Mouse (Mus musculus) kidney, embryonic 14.5 days (tissue): Measurements from ENCODE around the gene Zic5. TPM values are rescaled to one million over a fixed set of nuclear protein-coding genes. Genes with fewer than 3 reads are reported as not detected.

ENCODE experiments used
- ATAC-seq: fragments of 200-750 bp; cut with Nextera tagmentation; 2 replicates; pipeline ENCODE4 v1.8.0; 2017; ENCODE audit warnings: moderate number of reproducible peaks, mild to moderate bottlenecking, moderate TSS enrichment, moderate library complexity; ENCODE audit not compliant: low FRiP score, low TSS enrichment
- H3K27ac ChIP-seq: fragments of 300-500 bp; sonication (generic); 2 replicates; pipeline ENCODE4 v1.5.1; 2014; ENCODE audit warnings: low read depth, mild to moderate bottlenecking, low read length, moderate library complexity, mixed read lengths
- H3K27me3 ChIP-seq: fragments of 300-500 bp; sonication (generic); 2 replicates; pipeline ENCODE4 v1.6.1; 2014; ENCODE audit warnings: mild to moderate bottlenecking, low read length; ENCODE audit not compliant: control insufficient read depth, insufficient read depth
- H3K36me3 ChIP-seq: fragments of 300-500 bp; sonication (generic); 2 replicates; pipeline ENCODE4 v1.6.1; 2014; ENCODE audit warnings: low read length, mixed read lengths; ENCODE audit not compliant: control insufficient read depth, insufficient read depth
- H3K4me1 ChIP-seq: fragments of 300-500 bp; sonication (generic); 2 replicates; pipeline ENCODE4 v1.6.1; 2014; ENCODE audit warnings: low read length, mixed read lengths; ENCODE audit not compliant: control insufficient read depth, insufficient read depth
- H3K4me2 ChIP-seq: fragments of 300-500 bp; sonication (generic); replicated peaks from 2 replicates; pipeline ENCODE4 v1.6.1; 2014; ENCODE audit warnings: low read depth, mild to moderate bottlenecking, low read length
- H3K4me3 ChIP-seq: fragments of 300-500 bp; sonication (generic); 2 replicates; pipeline ENCODE4 v1.5.1; 2014; ENCODE audit warnings: mild to moderate bottlenecking, low read length
- H3K9ac ChIP-seq: fragments of 300-500 bp; sonication (generic); 2 replicates; pipeline ENCODE4 v1.6.1; 2014; ENCODE audit warnings: low read depth, mild to moderate bottlenecking, low read length, moderate library complexity
- H3K9me3 ChIP-seq: fragments of 300-500 bp; sonication (generic); 2 replicates; pipeline ENCODE4 v1.6.1; 2016; ENCODE audit warnings: low read length; ENCODE audit not compliant: control insufficient read depth
- WGBS: fragments of 180-500 bp; shearing (Covaris S2); extraction: QIAGEN DNeasy Blood & Tissue Kit; methylation state at CpG from one replicate; pipeline ENCODE4 v1.1.7; 2014; 5-methylcytosine and 5-hydroxymethylcytosine counted together
- polyA plus RNA-seq: library from polyadenylated mRNA; unstranded; fragments of >200 nt; fragmentation: Nextera tagmentation; extraction: Ambion mirVana; gene quantifications from 2 replicates; pipeline ENCODE4 v1.2.1, GENCODE M21; 2014

The Zic5 gene
- polyA plus RNA-seq, 1 experiment from 2014 or later = 0.07 TPM

DNA sequence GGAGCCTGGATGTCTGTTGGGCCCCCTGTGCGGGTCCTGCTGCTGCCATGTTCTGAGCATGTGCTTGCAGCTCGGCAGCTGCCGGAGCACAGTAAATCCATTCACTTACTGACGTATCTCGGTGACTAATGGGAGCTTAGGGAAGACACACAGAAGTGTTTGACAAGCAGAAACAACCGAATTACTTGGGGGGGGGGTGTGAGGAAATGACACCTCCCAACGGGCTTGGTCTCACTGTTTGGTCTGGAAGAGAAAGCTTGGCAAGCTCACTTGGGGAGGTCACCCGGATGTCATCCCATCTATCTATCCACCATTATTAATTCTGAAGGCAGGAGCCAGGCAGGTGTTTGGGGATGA is 38.3 kb downstream of the Zic5 start:
- Histone ChIP-seq H3K27me3 (0 out of 2 replicates have a peak, but pooled peaks cover 3% of the 10 kb centered on the region), H3K27ac (no peak overlapping the region), H3K4me3 (no peak overlapping the region), H3K36me3 (no peaks in the 10 kb centered on the region), H3K4me1 (no peaks in the 10 kb centered on the region), H3K4me2 (no peak overlapping the region), H3K9me3 (no peaks in the 10 kb centered on the region), H3K9ac (no peak overlapping the region)
- WGBS = 35% methylated on average over 8 of the region's 8 CpGs
- no peak for ATAC-seq

DNA sequence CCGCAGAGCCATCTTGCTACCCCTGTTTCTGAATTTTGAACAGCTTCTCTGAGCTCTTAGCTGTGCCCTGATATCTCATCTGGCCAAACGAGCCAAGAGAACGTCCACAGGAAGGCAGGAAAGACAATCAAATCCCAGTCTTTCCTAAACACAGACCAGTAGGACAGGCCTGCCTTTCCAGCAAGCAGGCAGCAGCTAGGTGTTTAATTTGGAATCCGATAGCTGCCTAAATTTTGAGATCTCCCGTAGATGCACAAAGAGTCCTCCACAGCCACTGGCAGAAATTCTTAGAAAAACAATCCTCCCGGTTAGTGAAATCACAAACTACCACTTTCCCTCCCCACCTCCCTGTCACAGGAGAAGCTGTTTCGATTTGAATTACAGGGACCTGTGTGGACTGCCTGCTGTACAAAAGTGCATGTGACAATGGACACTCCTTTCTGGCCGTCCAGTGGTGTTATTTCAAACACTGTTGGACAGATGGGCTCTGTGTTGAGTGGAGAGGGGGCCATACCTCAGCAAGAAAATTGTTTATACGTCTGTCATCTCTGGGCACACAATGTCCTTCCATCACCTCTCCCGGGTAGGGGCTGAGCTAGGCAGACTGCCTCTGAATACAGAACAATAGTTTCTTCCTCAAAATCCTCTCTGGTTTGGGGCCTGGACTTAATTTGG is 38.8 kb downstream of the Zic5 start:
- Histone ChIP-seq H3K36me3 (no peaks in the 10 kb centered on the region), H3K27ac (no peak overlapping the region), H3K9ac (no peak overlapping the region), H3K27me3 (0 out of 2 replicates have a peak, but pooled peaks cover 3% of the 10 kb centered on the region), H3K9me3 (no peaks in the 10 kb centered on the region), H3K4me1 (no peaks in the 10 kb centered on the region), H3K4me3 (no peak overlapping the region), H3K4me2 (no peak overlapping the region)
- WGBS = 22% methylated on average over 10 of the region's 10 CpGs
- ATAC-seq = peak; percentile 74

- H3K4me3 ChIP-seq = no peak overlapping the region
- no peak overlapping the region for H3K27ac ChIP-seq
- no peaks in the 10 kb centered on the region for H3K36me3 ChIP-seq
- H3K4me2 ChIP-seq = no peak overlapping the region
- 0 out of 2 replicates have a peak, but pooled peaks cover 3% of the 10 kb centered on the region for H3K27me3 ChIP-seq
- no peak for ATAC-seq
- H3K9me3 ChIP-seq = no peaks in the 10 kb centered on the region
- WGBS = 86% methylated on average over 3 of the region's 3 CpGs
- no peaks in the 10 kb centered on the region for H3K4me1 ChIP-seq
- no peak overlapping the region for H3K9ac ChIP-seq
These were observed 41.0 kb downstream of the Zic5 start for GRCm38 (mm10) chr14:122424441-122424840.

GRCm38 (mm10) chr14:122416166-122416771 is 49.2 kb downstream of the Zic5 start:
- no peaks in the 10 kb centered on the region for H3K27me3 ChIP-seq
- no peak overlapping the region for H3K4me3 ChIP-seq
- no peak for ATAC-seq
- no peak overlapping the region for H3K27ac ChIP-seq
- no peak overlapping the region for H3K4me2 ChIP-seq
- H3K9ac ChIP-seq = no peak overlapping the region
- H3K9me3 ChIP-seq = no peaks in the 10 kb centered on the region
- H3K4me1 ChIP-seq = no peaks in the 10 kb centered on the region
- 30% methylated on average over 4 of the region's 4 CpGs for WGBS
- H3K36me3 ChIP-seq = no peaks in the 10 kb centered on the region

GRCm38 (mm10) chr14:122414786-122415185 is 50.7 kb downstream of the Zic5 start:
- Histone ChIP-seq H3K4me3 (no peak overlapping the region), H3K27me3 (no peaks in the 10 kb centered on the region), H3K36me3 (no peaks in the 10 kb centered on the region), H3K9me3 (no peaks in the 10 kb centered on the region), H3K4me1 (no peaks in the 10 kb centered on the region), H3K4me2 (no peak overlapping the region), H3K9ac (no peak overlapping the region), H3K27ac (no peak overlapping the region)
- no peak for ATAC-seq
- WGBS = 98% methylated on average over 2 of the region's 2 CpGs

DNA sequence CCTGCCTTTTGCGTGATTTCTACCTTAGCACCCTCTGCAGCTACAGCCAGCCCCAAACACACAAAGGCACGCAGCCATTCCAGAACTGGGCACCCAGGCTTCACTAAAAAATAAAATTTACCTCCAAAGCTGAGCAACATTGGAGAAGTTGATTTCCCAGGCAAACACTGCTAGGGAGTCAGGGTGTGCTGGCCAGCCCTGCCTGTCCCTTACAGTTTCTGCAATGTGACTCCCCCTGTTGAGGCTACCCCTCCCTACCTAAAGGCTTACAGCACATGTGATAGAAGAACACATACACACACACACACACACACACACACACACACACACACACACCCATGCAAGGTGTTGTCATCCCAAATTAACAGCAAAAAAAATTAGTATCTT is 51.9 kb downstream of the Zic5 start:
- no peaks in the 10 kb centered on the region for H3K4me1 ChIP-seq
- H3K9me3 ChIP-seq = no peaks in the 10 kb centered on the region
- no peaks in the 10 kb centered on the region for H3K27me3 ChIP-seq
- WGBS = 59% methylated on average over 2 of the region's 2 CpGs
- no peaks in the 10 kb centered on the region for H3K36me3 ChIP-seq
- no peak overlapping the region for H3K4me2 ChIP-seq
- ATAC-seq = no peak
- H3K27ac ChIP-seq = no peak overlapping the region
- H3K4me3 ChIP-seq = no peak overlapping the region
- H3K9ac ChIP-seq = no peak overlapping the region

- Histone ChIP-seq H3K36me3 (no peaks in the 10 kb centered on the region), H3K4me3 (no peak overlapping the region), H3K4me1 (no peaks in the 10 kb centered on the region), H3K4me2 (no peak overlapping the region), H3K27ac (no peak overlapping the region), H3K9me3 (no peaks in the 10 kb centered on the region), H3K27me3 (peaks cover 4% of the 10 kb centered on the region; the same call in 1 of the 2 replicates), H3K9ac (no peak overlapping the region)
- 44% methylated on average over 2 of the region's 2 CpGs for WGBS
- no peak for ATAC-seq
These were observed 52.5 kb downstream of the Zic5 start for GRCm38 (mm10) chr14:122412841-122413541.
